Mouse (Mus musculus) liver, embryonic 11.5 days (tissue): ENCODE data around the gene Ccdc142. TPM values are rescaled to one million over a fixed set of nuclear protein-coding genes. Genes with fewer than 3 reads are reported as not detected.

Source experiments
- ATAC-seq: fragments of 200-750 bp; cut with Nextera tagmentation; replicated peaks from 2 replicates; pipeline ENCODE4 v1.8.0; 2017; ENCODE audit warnings: moderate number of reproducible peaks, mild to moderate bottlenecking, moderate TSS enrichment, moderate library complexity; ENCODE audit not compliant: low FRiP score
- DNase-seq: peaks from one replicate; pipeline ENCODE4 v3.0.0-alpha.2; 2017; ENCODE audit warnings: low spot score
- H3K27ac ChIP-seq: fragments of 300-500 bp; sonication (generic); 2 replicates; pipeline ENCODE4 v1.5.1; 2014; ENCODE audit warnings: mild to moderate bottlenecking, low read depth, low read length, control low read depth
- H3K27me3 ChIP-seq: fragments of 300-500 bp; sonication (generic); replicated peaks from 2 replicates; pipeline ENCODE4 v1.6.1; 2014; ENCODE audit warnings: low read length, mixed read lengths; ENCODE audit not compliant: control insufficient read depth, insufficient read depth
- H3K36me3 ChIP-seq: fragments of 300-500 bp; sonication (generic); 2 replicates; pipeline ENCODE4 v1.6.1; 2014; ENCODE audit warnings: mild to moderate bottlenecking, low read length, moderate library complexity, mixed read lengths; ENCODE audit not compliant: control insufficient read depth, insufficient read depth
- H3K4me1 ChIP-seq: fragments of 300-500 bp; sonication (generic); replicated peaks from 2 replicates; pipeline ENCODE4 v1.6.1; 2014; ENCODE audit warnings: low read length, mixed read lengths; ENCODE audit not compliant: control insufficient read depth, insufficient read depth
- H3K4me2 ChIP-seq: fragments of 300-500 bp; sonication (generic); 2 replicates; pipeline ENCODE4 v1.6.1; 2014; ENCODE audit warnings: mild to moderate bottlenecking, control low read depth, moderate library complexity
- H3K4me3 ChIP-seq: fragments of 300-500 bp; sonication (generic); 2 replicates; pipeline ENCODE4 v1.5.1; 2014; ENCODE audit warnings: low read depth, low read length, control low read depth
- H3K9ac ChIP-seq: fragments of 300-500 bp; sonication (generic); 2 replicates; pipeline ENCODE4 v1.6.1; 2014; ENCODE audit warnings: low read depth, low read length, control low read depth
- H3K9me3 ChIP-seq: fragments of 300-500 bp; sonication (generic); 2 replicates; pipeline ENCODE4 v1.6.1; 2016; ENCODE audit warnings: low read length, inconsistent platforms, mixed read lengths; ENCODE audit not compliant: control insufficient read depth
- WGBS: fragments of 180-500 bp; shearing (Covaris S2); extraction: QIAGEN DNeasy Blood & Tissue Kit; methylation state at CpG from one replicate; pipeline ENCODE4 v1.1.7; 2014; 5-methylcytosine and 5-hydroxymethylcytosine counted together
- polyA plus RNA-seq: library from polyadenylated mRNA; unstranded; fragments of >200 nt; fragmentation: Nextera tagmentation; extraction: Ambion mirVana; gene quantifications from 2 replicates; pipeline ENCODE4 v1.2.1, GENCODE M21; 2014

Ccdc142 gene
- polyA plus RNA-seq, 1 experiment from 2014 or later, result 2.5 TPM

- H3K9me3 ChIP-seq, result no peaks in the 10 kb centered on the region
- peak overlapping the region; percentile 100 for H3K4me2 ChIP-seq
- ATAC-seq (no peak), DNase-seq (no peak)
- peak overlapping the region; percentile 85 for H3K4me3 ChIP-seq
- H3K27me3 ChIP-seq, result no peaks in the 10 kb centered on the region
- 67% methylated on average over 14 of the region's 14 CpGs for WGBS
- peaks cover 21% of the 10 kb centered on the region; the same call in 1 of the 2 replicates for H3K36me3 ChIP-seq
- peak overlapping the region; percentile 26; the same call in 1 of the 2 replicates for H3K9ac ChIP-seq
- H3K4me1 ChIP-seq, result peaks cover 45% of the 10 kb centered on the region
- H3K27ac ChIP-seq, result peak overlapping the region; percentile 34
These were observed 17.7 kb downstream of the Ccdc142 start for GRCm38 (mm10) chr6:83118825-83119733.

- DNase-seq (no peak), ATAC-seq (no peak)
- H3K9ac ChIP-seq, result peak overlapping the region; percentile 78
- no peaks in the 10 kb centered on the region for H3K9me3 ChIP-seq
- no peaks in the 10 kb centered on the region for H3K27me3 ChIP-seq
- H3K27ac ChIP-seq, result peak overlapping the region; percentile 34
- H3K36me3 ChIP-seq, result peaks cover 21% of the 10 kb centered on the region; the same call in 1 of the 2 replicates
- H3K4me1 ChIP-seq, result peaks cover 44% of the 10 kb centered on the region
- WGBS, result 77% methylated on average over 7 of the region's 7 CpGs
- peak overlapping the region; percentile 100 for H3K4me2 ChIP-seq
- H3K4me3 ChIP-seq, result peak overlapping the region; percentile 85
These were observed 18.3 kb downstream of the Ccdc142 start for GRCm38 (mm10) chr6:83119734-83120051.

- Histone ChIP-seq H3K9me3 (no peaks in the 10 kb centered on the region), H3K36me3 (peaks cover 21% of the 10 kb centered on the region; the same call in 1 of the 2 replicates), H3K27me3 (no peaks in the 10 kb centered on the region), H3K4me3 (peak within 1 kb of the TSS; percentile 85), H3K27ac (peak within 1 kb of the TSS; percentile 97), H3K4me1 (peaks cover 42% of the 10 kb centered on the region), H3K9ac (peak within 1 kb of the TSS; percentile 88), H3K4me2 (peak within 1 kb of the TSS; percentile 100)
- DNase-seq, result peak; percentile 88
- WGBS, result under 1% methylated on average over 38 of the region's 38 CpGs
- peak; percentile 91 for ATAC-seq
These were observed 19.8 kb downstream of the Ccdc142 start, which contains the start of gene Wbp1 for GRCm38 (mm10) chr6:83120930-83121862. Gene Wbp1 (minus strand): TSS chr6:83121559.

GRCm38 (mm10) chr6:83121863-83122710, 20.7 kb downstream of the Ccdc142 start:
- H3K9ac ChIP-seq, result peak overlapping the region; percentile 88
- peak; percentile 29; the same call in 1 of the 2 replicates for ATAC-seq
- no peaks in the 10 kb centered on the region for H3K27me3 ChIP-seq
- peak overlapping the region; percentile 97 for H3K27ac ChIP-seq
- peak; percentile 56 for DNase-seq
- WGBS, result 2% methylated on average over 52 of the region's 52 CpGs
- H3K4me2 ChIP-seq, result peak overlapping the region; percentile 100
- no peaks in the 10 kb centered on the region for H3K9me3 ChIP-seq
- peaks cover 17% of the 10 kb centered on the region; the same call in 1 of the 2 replicates for H3K36me3 ChIP-seq
- peaks cover 33% of the 10 kb centered on the region for H3K4me1 ChIP-seq
- peak overlapping the region; percentile 85 for H3K4me3 ChIP-seq

GRCm38 (mm10) chr6:83122961-83123360, 21.6 kb downstream of the Ccdc142 start:
- ATAC-seq, result no peak
- peak overlapping the region; percentile 100 for H3K4me2 ChIP-seq
- peak overlapping the region; percentile 88; the same call in 1 of the 2 replicates for H3K9ac ChIP-seq
- H3K27ac ChIP-seq, result no peak overlapping the region
- peaks cover 32% of the 10 kb centered on the region for H3K4me1 ChIP-seq
- H3K9me3 ChIP-seq, result no peaks in the 10 kb centered on the region
- DNase-seq, result no peak
- peak overlapping the region; percentile 85 for H3K4me3 ChIP-seq
- 89% methylated on average over 5 of the region's 5 CpGs for WGBS
- peaks cover 13% of the 10 kb centered on the region; the same call in 1 of the 2 replicates for H3K36me3 ChIP-seq
- no peaks in the 10 kb centered on the region for H3K27me3 ChIP-seq

- peak overlapping the region; percentile 86 for H3K9ac ChIP-seq
- no peaks in the 10 kb centered on the region for H3K27me3 ChIP-seq
- H3K4me3 ChIP-seq, result peak overlapping the region; percentile 77
- no peaks in the 10 kb centered on the region for H3K9me3 ChIP-seq
- H3K27ac ChIP-seq, result peak overlapping the region; percentile 69
- ATAC-seq, result peak; percentile 10; the same call in 1 of the 2 replicates
- H3K4me1 ChIP-seq, result peaks cover 26% of the 10 kb centered on the region
- H3K36me3 ChIP-seq, result 0 out of 2 replicates have a peak, but pooled peaks cover 2% of the 10 kb centered on the region
- WGBS, result under 1% methylated on average over 30 of the region's 30 CpGs
- peak; percentile 90 for DNase-seq
- H3K4me2 ChIP-seq, result peak overlapping the region; percentile 95
These were observed 23.5 kb downstream of the Ccdc142 start for GRCm38 (mm10) chr6:83124851-83125312.

GRCm38 (mm10) chr6:83125331-83125730, 23.9 kb downstream of the Ccdc142 start, which contains the start of gene Ino80b:
Gene Ino80b (minus strand): TSS chr6:83125431.
- ATAC-seq, result no peak
- Histone ChIP-seq H3K36me3 (0 out of 2 replicates have a peak, but pooled peaks cover 2% of the 10 kb centered on the region), H3K27ac (peak within 1 kb of the TSS; percentile 69), H3K4me3 (peak within 1 kb of the TSS; percentile 77), H3K9ac (peak within 1 kb of the TSS; percentile 86), H3K4me1 (peaks cover 21% of the 10 kb centered on the region), H3K9me3 (no peaks in the 10 kb centered on the region), H3K27me3 (no peaks in the 10 kb centered on the region), H3K4me2 (peak within 1 kb of the TSS; percentile 95)
- DNase-seq, result no peak
- 30% methylated on average over 5 of the region's 5 CpGs for WGBS
